Mouse (Mus musculus) intestine, embryonic 14.5 days (tissue): ENCODE data around the gene Gm3839. TPM values are rescaled to one million over a fixed set of nuclear protein-coding genes. Genes with fewer than 3 reads are reported as not detected.

Source experiments
- ATAC-seq: fragments of 200-750 bp; cut with Nextera tagmentation; replicated peaks from 2 replicates; pipeline ENCODE4 v1.8.0; 2017; ENCODE audit warnings: low read depth, moderate number of reproducible peaks, moderate TSS enrichment, moderate library complexity; ENCODE audit not compliant: low FRiP score, low TSS enrichment
- DNase-seq: peaks from one replicate; pipeline ENCODE4 v3.0.0-alpha.2; 2018; ENCODE audit warnings: low spot score
- H3K27ac ChIP-seq: fragments of 300-500 bp; sonication (generic); 2 replicates; pipeline ENCODE4 v1.5.1; 2014; ENCODE audit warnings: low read depth, mild to moderate bottlenecking, control low read depth
- H3K27me3 ChIP-seq: fragments of 300-500 bp; sonication (generic); replicated peaks from 2 replicates; pipeline ENCODE4 v1.6.1; 2014; ENCODE audit warnings: low read length, control low read depth; ENCODE audit not compliant: control insufficient read depth, insufficient read depth
- H3K36me3 ChIP-seq: fragments of 300-500 bp; sonication (generic); 2 replicates; pipeline ENCODE4 v1.6.1; 2014; ENCODE audit warnings: low read length, control low read depth; ENCODE audit not compliant: control insufficient read depth, insufficient read depth
- H3K4me1 ChIP-seq: fragments of 300-500 bp; sonication (generic); replicated peaks from 2 replicates; pipeline ENCODE4 v1.6.1; 2014; ENCODE audit warnings: low read length, control low read depth, mixed read lengths; ENCODE audit not compliant: control insufficient read depth, insufficient read depth
- H3K4me2 ChIP-seq: fragments of 300-500 bp; sonication (generic); 2 replicates; pipeline ENCODE4 v1.6.1; 2014; ENCODE audit warnings: low read length
- H3K4me3 ChIP-seq: fragments of 300-500 bp; sonication (generic); 2 replicates; pipeline ENCODE4 v1.5.1; 2014; ENCODE audit warnings: low read depth, low read length, control low read depth, mixed read lengths
- H3K9ac ChIP-seq: fragments of 300-500 bp; sonication (generic); 2 replicates; pipeline ENCODE4 v1.6.1; 2014; ENCODE audit warnings: mild to moderate bottlenecking, low read length
- H3K9me3 ChIP-seq: fragments of 300-500 bp; sonication (generic); 2 replicates; pipeline ENCODE4 v1.6.1; 2016; ENCODE audit warnings: low read length, control low read depth; ENCODE audit not compliant: control insufficient read depth
- WGBS: fragments of 180-500 bp; shearing (Covaris S2); extraction: QIAGEN DNeasy Blood & Tissue Kit; methylation state at CpG from one replicate; pipeline ENCODE4 v1.1.7; 2014; 5-methylcytosine and 5-hydroxymethylcytosine counted together
- microRNA-seq: library from miRNA; unstranded; fragments of <30 nt; microRNA quantifications from one replicate; pipeline ENCODE4, GENCODE M21; 2016
- polyA plus RNA-seq: library from polyadenylated mRNA; unstranded; fragments of >200 nt; fragmentation: Nextera tagmentation; extraction: Ambion mirVana; gene quantifications from 2 replicates; pipeline ENCODE4 v1.2.1, GENCODE M21; 2014

Gene Gm3839
- polyA plus RNA-seq, 1 experiment from 2014 or later: 1.8 TPM

- Histone ChIP-seq H3K9me3 (no peaks in the 10 kb centered on the region), H3K4me1 (no peaks in the 10 kb centered on the region), H3K4me2 (no peak overlapping the region), H3K9ac (no peak overlapping the region), H3K4me3 (no peak overlapping the region), H3K27ac (no peak overlapping the region), H3K36me3 (no peaks in the 10 kb centered on the region), H3K27me3 (no peaks in the 10 kb centered on the region)
- DNase-seq (no peak), ATAC-seq (no peak)
These were observed 108.5 kb downstream of the Gm3839 start for GRCm38 (mm10) chr14:11248053-11248452.

- Histone ChIP-seq H3K27ac (no peak overlapping the region), H3K9me3 (no peaks in the 10 kb centered on the region), H3K4me3 (no peak overlapping the region), H3K27me3 (no peaks in the 10 kb centered on the region), H3K9ac (no peak overlapping the region), H3K4me1 (no peaks in the 10 kb centered on the region), H3K4me2 (no peak overlapping the region), H3K36me3 (no peaks in the 10 kb centered on the region)
- WGBS: 26% methylated on average over 5 of the region's 5 CpGs
- DNase-seq (no peak), ATAC-seq (no peak)
These were observed 112.0 kb downstream of the Gm3839 start for GRCm38 (mm10) chr14:11244546-11244945.

DNA sequence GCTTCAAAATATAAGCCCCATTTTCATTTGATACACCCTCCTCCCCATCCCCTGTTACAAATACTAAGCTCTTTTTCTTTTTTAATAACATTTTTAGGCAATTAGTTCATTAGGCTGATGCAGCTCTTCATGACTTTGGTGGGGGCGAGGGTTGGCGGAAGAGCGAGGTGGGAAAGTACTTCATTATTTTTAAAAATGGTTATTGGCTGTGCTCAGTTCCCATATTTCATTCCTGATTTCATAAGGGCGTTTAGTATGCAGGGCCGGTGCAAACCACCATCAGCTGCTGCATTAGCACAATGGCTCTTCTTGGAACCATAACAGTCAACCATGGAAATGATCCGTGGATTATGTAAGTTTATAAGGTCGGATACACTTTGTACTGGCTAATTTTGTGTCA is 124.4 kb downstream of the Gm3839 start:
- Histone ChIP-seq H3K36me3 (no peaks in the 10 kb centered on the region), H3K27me3 (no peaks in the 10 kb centered on the region), H3K4me2 (no peak overlapping the region), H3K9ac (no peak overlapping the region), H3K4me1 (no peaks in the 10 kb centered on the region), H3K27ac (no peak overlapping the region), H3K9me3 (no peaks in the 10 kb centered on the region), H3K4me3 (no peak overlapping the region)
- ATAC-seq (no peak), DNase-seq (no peak)
- 90% methylated on average over 7 of the region's 7 CpGs for WGBS

Small RNA genes lying within 50 kb of the gene (microRNA-seq; reads per million reads assigned to microRNA genes)
- not detected for gene Mir5124b

Other genes with a start within 250 kb of the Gm3839 start
- gene Fhit, start 194.7 kb downstream of the Gm3839 start, polyA plus RNA-seq: 14.1 and 15.6 TPM in 2 replicates
- gene Ptprg, start 196.8 kb upstream of the Gm3839 start, polyA plus RNA-seq: 25.1 and 25.8 TPM in 2 replicates